Mouse (Mus musculus) Patski (cell line): ENCODE measurements around the gene Aldoc. TPM values are rescaled to one million over a fixed set of nuclear protein-coding genes. Genes with fewer than 3 reads are reported as not detected.

ENCODE experiments used
- ATAC-seq: fragments of 100-300 bp; one replicate; pipeline ENCODE4 v1.8.0; 2021
- CTCF ChIA-PET: fragments of 350-600 bp; sonication (Branson Sonifier 250); formaldehyde crosslinking; loops from one replicate; lab custom pipeline; 2022; ENCODE audit warnings: inconsistent platforms; lab: Charles Lee
- POLR2A ChIA-PET: fragments of 350-600 bp; sonication (Branson Sonifier 250); formaldehyde crosslinking; loops from one replicate; lab custom pipeline; 2022; ENCODE audit warnings: antibody characterized with exemption, inconsistent platforms; lab: Charles Lee
- DNase-seq: peaks from one replicate; pipeline ENCODE4 v3.0.0-alpha.2; 2011; ENCODE audit warnings: low read depth, low spot score
- H3K27me3 ChIP-seq: fragments of 371-371 bp; one replicate; pipeline ENCODE4 v1.5.1; 2021
- CTCF ChIP-seq: fragments of 100-300 bp; IDR thresholded peaks from one replicate; pipeline ENCODE4 v1.5.1; 2021
- in situ Hi-C: fragments of 300-500 bp; cut with MboI; formaldehyde crosslinking; loops from 3 replicates; pipeline ENCODE4 v1.11.1; 2018; ENCODE audit warnings: low pct_unique_long_range_greater_than_20kb, mixed read lengths
- polyA plus RNA-seq: library from polyadenylated mRNA; unstranded; gene quantifications from one replicate; pipeline ENCODE4 v1.2.3, GENCODE M21; 2021

Aldoc gene
- polyA plus RNA-seq, 1 experiment from 2014 or later: 0.32 TPM

GRCm38 (mm10) chr11:78305272-78305671, 17.5 kb upstream of the Aldoc start:
- in situ Hi-C loops: no loop called here
- ATAC-seq: no peak
- DNase-seq: no peak
- ChIA-PET CTCF (interaction anchor here (0.7 to 1.3 kb wide), 6 partner anchors 14 to 93 kb away, joined by 3 to 4 read pairs (median 4); no protein-coding TSS in a partner anchor), POLR2A (interaction anchor here (0.9 to 1.6 kb wide), 2 partner anchors 22 to 33 kb away, joined by 3 read pairs; partner anchors contain the start of gene Pigs)
- TF ChIP-seq CTCF: no peak
- H3K27me3 ChIP-seq: no peaks in the 10 kb centered on the region

- POLR2A ChIA-PET: no interaction called here
- H3K27me3 ChIP-seq: no peaks in the 10 kb centered on the region
- ATAC-seq (no peak), DNase-seq (no peak)
- in situ Hi-C loops: no loop called here
- no peak for TF ChIP-seq CTCF
- CTCF ChIA-PET: interaction anchor here (0.8 to 1.2 kb wide), 2 partner anchors 8 to 48 kb away, joined by 4 read pairs; no protein-coding TSS in a partner anchor
Observed at GRCm38 (mm10) chr11:78310861-78311511, 11.8 kb upstream of the Aldoc start.

GRCm38 (mm10) chr11:78313662-78314061, 9.1 kb upstream of the Aldoc start:
- CTCF ChIA-PET: no interaction called here
- in situ Hi-C loops: no loop called here
- DNase-seq: no peak
- POLR2A ChIA-PET: no interaction called here
- ATAC-seq: no peak
- TF ChIP-seq CTCF: no peak
- no peaks in the 10 kb centered on the region for H3K27me3 ChIP-seq

- ChIA-PET CTCF (interaction anchor here (1.1 to 1.6 kb wide), 4 partner anchors 10 to 40 kb away, joined by 4 read pairs; partner anchors contain the start of genes Pigs and Spag5), POLR2A (interaction anchor here (0.9 to 1.1 kb wide), 2 partner anchors 17 to 53 kb away, joined by 3 read pairs; no protein-coding TSS in a partner anchor)
- no peak for ATAC-seq
- in situ Hi-C loops: no loop called here
- DNase-seq: no peak
- TF ChIP-seq CTCF: no peak
- no peaks in the 10 kb centered on the region for H3K27me3 ChIP-seq
Observed at GRCm38 (mm10) chr11:78318411-78318810, 4.4 kb upstream of the Aldoc start.

- DNase-seq: no peak
- in situ Hi-C loops: no loop called here
- no peak for ATAC-seq
- POLR2A ChIA-PET: no interaction called here
- TF ChIP-seq CTCF: no peak
- CTCF ChIA-PET: no interaction called here
- no peaks in the 10 kb centered on the region for H3K27me3 ChIP-seq
Observed at GRCm38 (mm10) chr11:78322076-78322831, 514 bp upstream of the Aldoc start.

GRCm38 (mm10) chr11:78324000-78324785, 1.4 kb downstream of the Aldoc start:
- ChIA-PET POLR2A (no interaction called here), CTCF (interaction anchor here (0.7 kb wide), 1 partner anchor 21 kb away, joined by 3 read pairs; no protein-coding TSS in a partner anchor)
- in situ Hi-C loops: no loop called here
- ATAC-seq (no peak), DNase-seq (no peak)
- H3K27me3 ChIP-seq: no peaks in the 10 kb centered on the region
- TF ChIP-seq CTCF: no peak

GRCm38 (mm10) chr11:78324965-78325364, 2.2 kb downstream of the Aldoc start:
- ChIA-PET CTCF (no interaction called here), POLR2A (no interaction called here)
- H3K27me3 ChIP-seq: no peaks in the 10 kb centered on the region
- ATAC-seq (no peak), DNase-seq (no peak)
- no peak for TF ChIP-seq CTCF
- in situ Hi-C loops: no loop called here

GRCm38 (mm10) chr11:78327215-78327614, 4.4 kb downstream of the Aldoc start:
- TF ChIP-seq CTCF: no peak
- CTCF ChIA-PET: interaction anchor here (1.2 to 1.5 kb wide), 3 partner anchors 15 to 75 kb away, joined by 3 to 7 read pairs (median 4); no protein-coding TSS in a partner anchor
- ATAC-seq (no peak), DNase-seq (no peak)
- no peaks in the 10 kb centered on the region for H3K27me3 ChIP-seq
- in situ Hi-C loops: no loop called here
- POLR2A ChIA-PET: interaction anchor here (1.6 kb wide), 1 partner anchor 22 kb away, joined by 3 read pairs; no protein-coding TSS in a partner anchor

- CTCF ChIA-PET: interaction anchor here (1.1 to 1.5 kb wide), 6 partner anchors 9 to 76 kb away, joined by 3 to 7 read pairs (median 4); no protein-coding TSS in a partner anchor
- POLR2A ChIA-PET: interaction anchor here (0.7 to 1.6 kb wide), 4 partner anchors 10 to 40 kb away, joined by 3 to 4 read pairs (median 4); no protein-coding TSS in a partner anchor
- in situ Hi-C loops: no loop called here
- H3K27me3 ChIP-seq: no peaks in the 10 kb centered on the region
- TF ChIP-seq CTCF: no peak
- DNase-seq (peak; percentile 42), ATAC-seq (peak; percentile 92)
Observed at GRCm38 (mm10) chr11:78327634-78328511, 5.1 kb downstream of the Aldoc start, which contains the start of gene Pigs. Pigs (plus strand) TSS chr11:78328415.
